Mouse (Mus musculus): ENCODE data around the gene Sema6b. TPM values are rescaled to one million over a fixed set of nuclear protein-coding genes. Genes with fewer than 3 reads are reported as not detected.
"Not testable (repeated sequence)": the region's sequence is repeated elsewhere in the genome, so short reads cannot be mapped to it uniquely, and the experiment has no call there.

The Sema6b gene
- polyA plus RNA-seq, 1 experiment from 2014 or later: 1.2 TPM

DNA sequence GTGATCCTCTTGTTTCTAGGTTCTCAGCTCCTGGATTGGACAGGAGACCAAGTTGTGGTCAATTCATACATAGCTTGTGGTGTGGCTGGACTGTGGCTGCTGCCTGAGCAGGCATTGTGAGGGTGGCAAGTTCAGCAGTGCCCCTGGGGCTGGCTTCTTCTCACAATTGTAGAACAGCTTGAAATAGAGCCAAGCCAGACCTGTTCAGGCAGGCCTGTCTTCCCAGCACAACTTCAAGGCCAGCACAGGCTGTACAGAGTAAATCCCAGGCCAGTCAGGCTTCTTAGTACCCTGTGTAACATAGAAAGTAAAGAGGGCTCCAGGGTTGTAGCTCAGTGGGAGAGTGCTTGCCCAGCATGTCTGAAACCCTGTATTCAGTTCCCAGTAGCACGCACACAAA lies 47.3 kb downstream of the Sema6b start:
- Histone ChIP-seq H3K27me3 (ENCODE audit: low read depth, poor library complexity, severe bottlenecking) (no peaks in the 10 kb centered on the region), H3K4me3 (no peak overlapping the region), H3K9me3 (replicated peaks) (no peaks in the 10 kb centered on the region), H3K4me1 (no peaks in the 10 kb centered on the region), H3K27ac (replicated peaks) (no peak overlapping the region), H3K36me3 (peaks cover 87% of the 10 kb centered on the region)
- WGBS: 91% methylated on average over 1 of the region's 1 CpGs
- no peak for DNase-seq (ENCODE audit: low spot score)

DNA sequence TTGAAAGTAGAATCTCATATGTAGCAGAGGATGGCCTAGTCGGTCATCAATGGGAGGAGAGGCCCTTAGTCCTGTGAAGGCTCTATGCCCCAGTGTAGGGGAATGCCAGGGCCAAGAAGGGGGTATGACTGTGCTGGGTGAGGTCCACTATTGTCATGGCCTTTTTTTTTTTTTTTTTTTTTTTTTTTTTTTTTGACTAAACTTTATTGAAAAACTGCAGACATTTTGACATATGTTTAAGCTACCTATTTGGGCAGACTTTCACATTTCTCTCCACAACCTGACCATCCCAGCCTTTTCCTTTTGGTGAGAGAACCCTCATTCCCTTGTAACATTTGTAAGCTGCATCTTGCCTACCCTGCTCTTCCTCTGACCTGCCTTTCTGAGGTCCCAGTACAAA lies 47.8 kb downstream of the Sema6b start:
- no peak overlapping the region for H3K27ac ChIP-seq (replicated peaks)
- H3K36me3 ChIP-seq: peaks cover 87% of the 10 kb centered on the region
- 93% methylated on average over 1 of the region's 1 CpGs for WGBS

DNA sequence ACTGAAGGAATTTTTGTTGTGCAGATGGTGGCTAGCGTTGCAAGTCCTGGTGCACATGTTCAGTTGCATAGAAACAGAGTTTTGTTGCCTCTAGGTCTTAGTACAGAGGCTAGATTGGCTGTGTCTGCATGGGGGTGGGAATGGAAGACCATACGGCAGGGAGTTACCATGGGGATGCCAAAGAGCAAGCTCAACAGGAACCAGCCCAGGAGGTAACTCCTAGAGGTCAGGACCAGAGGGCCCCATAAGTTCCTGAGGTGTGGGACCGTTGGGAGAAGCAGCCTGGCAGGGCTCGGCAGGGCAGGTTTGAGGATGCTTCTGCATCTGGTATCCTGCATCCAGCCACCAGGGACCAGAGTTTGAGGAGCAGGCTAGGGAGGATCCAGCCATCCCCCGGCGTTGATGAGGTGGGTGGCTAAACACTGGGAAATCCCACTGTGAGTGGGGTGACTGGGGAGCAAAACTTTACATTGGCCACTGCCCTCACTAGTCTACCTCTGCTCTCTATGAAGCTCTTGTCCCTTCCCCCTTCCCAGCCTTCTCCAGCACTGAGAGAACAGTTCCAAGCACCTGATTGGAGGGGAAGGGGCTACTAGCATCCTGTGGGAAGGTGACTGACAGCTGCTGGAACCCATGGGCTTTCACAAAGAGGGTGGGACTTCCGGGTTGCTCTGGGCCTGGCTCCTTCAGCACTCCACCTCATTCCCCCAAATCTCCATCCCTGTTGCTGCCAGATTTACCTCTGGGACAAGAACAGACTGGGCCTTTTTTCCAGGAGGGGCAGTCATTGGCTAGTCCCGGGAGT lies 59.2 kb downstream of the Sema6b start:
- Histone ChIP-seq H3K4me1 (peaks cover 33% of the 10 kb centered on the region), H3K27me3 (ENCODE audit: low read depth, poor library complexity, severe bottlenecking) (no peaks in the 10 kb centered on the region), H3K27ac (replicated peaks) (peak overlapping the region; percentile 89), H3K4me3 (peak overlapping the region; percentile 95), H3K36me3 (peaks cover 39% of the 10 kb centered on the region), H3K9me3 (replicated peaks) (no peaks in the 10 kb centered on the region)
- WGBS: 8% methylated on average over 8 of the region's 8 CpGs
- DNase-seq (ENCODE audit: low spot score): peak; percentile 85

More for the DNA sequence above, 47.8 kb downstream of the Sema6b start:
- no peaks in the 10 kb centered on the region for H3K4me1 ChIP-seq
- no peaks in the 10 kb centered on the region for H3K9me3 ChIP-seq (replicated peaks)
- no peaks in the 10 kb centered on the region for H3K27me3 ChIP-seq (ENCODE audit: low read depth, poor library complexity, severe bottlenecking)
- DNase-seq (ENCODE audit: low spot score): no peak
- no peak overlapping the region for H3K4me3 ChIP-seq

DNA sequence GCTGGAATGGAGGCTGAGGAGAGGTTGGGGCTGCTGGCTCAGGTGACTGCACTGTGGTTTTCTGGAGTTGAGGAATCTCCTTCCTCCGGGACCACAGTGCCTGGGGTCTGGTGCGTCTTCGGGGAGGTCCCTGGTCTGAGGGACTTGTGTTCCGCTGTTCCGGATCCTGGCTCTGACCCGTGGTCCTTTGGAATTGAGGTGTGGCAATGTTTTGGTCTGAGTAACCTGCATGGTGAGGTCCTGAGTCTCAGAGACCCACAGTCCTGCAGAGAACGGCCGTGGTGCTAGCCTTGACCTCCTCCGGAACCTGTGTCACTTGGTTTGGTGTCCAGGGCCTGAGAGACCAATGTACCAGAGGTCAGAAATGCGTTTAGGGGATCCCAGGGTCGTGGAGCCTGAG lies 60.2 kb downstream of the Sema6b start:
- peak overlapping the region; percentile 95 for H3K4me3 ChIP-seq
- peak overlapping the region; percentile 89 for H3K27ac ChIP-seq (replicated peaks)
- H3K9me3 ChIP-seq (replicated peaks): no peaks in the 10 kb centered on the region
- no peak for DNase-seq (ENCODE audit: low spot score)
- peaks cover 28% of the 10 kb centered on the region for H3K36me3 ChIP-seq
- H3K27me3 ChIP-seq (ENCODE audit: low read depth, poor library complexity, severe bottlenecking): no peaks in the 10 kb centered on the region
- 3% methylated on average over 11 of the region's 11 CpGs for WGBS
- H3K4me1 ChIP-seq: peaks cover 41% of the 10 kb centered on the region

DNA sequence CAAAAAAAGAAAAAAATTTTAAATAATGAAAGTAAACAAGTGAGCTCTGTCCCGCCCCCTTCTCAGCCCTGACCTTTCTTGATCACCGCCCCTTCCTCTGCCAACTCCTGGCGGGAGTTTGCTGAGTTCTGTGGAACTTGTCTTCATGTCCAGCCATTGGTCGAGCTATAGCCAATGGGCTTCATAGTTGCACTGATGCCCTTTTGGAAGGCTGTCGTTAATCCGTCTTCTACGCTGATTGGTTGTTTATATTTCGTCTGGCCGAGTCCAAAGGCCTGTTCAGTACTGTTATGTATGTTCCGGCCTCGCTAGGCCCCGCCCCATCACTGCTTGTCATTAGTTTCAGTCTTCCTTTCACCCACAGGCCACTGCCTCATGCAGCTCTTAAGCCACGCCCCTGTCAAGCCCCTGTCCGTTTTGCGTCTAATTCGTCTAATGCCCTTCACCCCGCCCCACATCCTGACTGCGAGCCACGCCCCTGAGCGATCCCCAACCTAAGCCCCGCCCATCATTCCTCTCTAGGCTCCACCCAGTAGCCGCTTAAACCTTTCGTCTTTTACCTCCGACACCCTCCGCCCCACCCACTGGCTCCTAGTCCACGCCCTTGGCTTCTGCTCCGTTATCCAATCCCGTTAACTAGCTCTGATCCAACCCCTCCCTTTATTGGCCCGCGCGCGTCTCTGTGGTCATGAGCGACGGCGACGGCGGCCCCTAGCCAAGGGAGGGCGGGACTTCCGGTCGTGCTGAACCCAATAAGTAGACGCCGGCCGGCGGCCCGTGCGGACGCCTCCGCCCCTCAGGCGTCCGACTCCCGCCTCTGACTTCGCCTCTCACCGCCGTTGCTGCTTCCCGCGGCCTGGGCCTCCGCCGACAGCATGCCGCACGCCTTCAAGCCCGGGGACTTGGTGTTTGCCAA lies 61.0 kb downstream of the Sema6b start, which contains the start of gene Hdgfl2:
TSS of gene Hdgfl2 (plus strand) at position 755 of the 916 bp plus-strand sequence.
- under 1% methylated on average over 61 of the region's 61 CpGs for WGBS

DNA sequence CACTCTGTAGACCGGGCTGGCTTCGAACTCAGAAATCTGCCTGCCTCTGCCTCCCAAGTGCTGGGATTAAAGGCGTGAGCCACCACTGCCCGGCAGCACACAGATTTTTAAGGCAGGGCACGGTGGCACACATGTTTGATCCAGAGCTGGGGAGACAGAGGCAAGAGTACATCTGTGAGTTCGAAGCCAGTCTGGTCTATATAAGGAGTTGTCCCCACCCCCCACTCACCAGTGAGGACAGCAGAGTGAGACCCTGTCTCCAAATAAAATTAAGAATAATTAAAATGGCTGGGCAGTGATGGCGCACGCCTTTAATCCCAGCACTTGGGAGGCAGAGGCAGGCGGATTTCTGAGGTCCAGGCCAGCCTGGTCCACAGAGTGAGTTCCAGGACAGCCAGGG lies 61.8 kb downstream of the Sema6b start:
- H3K9me3 ChIP-seq (replicated peaks); H3K27me3 ChIP-seq (ENCODE audit: low read depth, poor library complexity, severe bottlenecking); DNase-seq (ENCODE audit: low spot score): not testable (repeated sequence)
- Histone ChIP-seq H3K4me1 (peaks cover 54% of the 10 kb centered on the region), H3K36me3 (peaks cover 16% of the 10 kb centered on the region), H3K27ac (replicated peaks) (peak overlapping the region; percentile 68), H3K4me3 (peak overlapping the region; percentile 95)
- 65% methylated on average over 9 of the region's 9 CpGs for WGBS

More for the DNA sequence above, 61.0 kb downstream of the Sema6b start, which contains the start of gene Hdgfl2:
- no peaks in the 10 kb centered on the region for H3K9me3 ChIP-seq (replicated peaks)
- H3K27ac ChIP-seq (replicated peaks): peak within 1 kb of the TSS; percentile 89
- H3K27me3 ChIP-seq (ENCODE audit: low read depth, poor library complexity, severe bottlenecking): no peaks in the 10 kb centered on the region
- peak within 1 kb of the TSS; percentile 95 for H3K4me3 ChIP-seq
- peaks cover 47% of the 10 kb centered on the region for H3K4me1 ChIP-seq
- H3K36me3 ChIP-seq: peaks cover 20% of the 10 kb centered on the region
- DNase-seq (ENCODE audit: low spot score): peak; percentile 100

DNA sequence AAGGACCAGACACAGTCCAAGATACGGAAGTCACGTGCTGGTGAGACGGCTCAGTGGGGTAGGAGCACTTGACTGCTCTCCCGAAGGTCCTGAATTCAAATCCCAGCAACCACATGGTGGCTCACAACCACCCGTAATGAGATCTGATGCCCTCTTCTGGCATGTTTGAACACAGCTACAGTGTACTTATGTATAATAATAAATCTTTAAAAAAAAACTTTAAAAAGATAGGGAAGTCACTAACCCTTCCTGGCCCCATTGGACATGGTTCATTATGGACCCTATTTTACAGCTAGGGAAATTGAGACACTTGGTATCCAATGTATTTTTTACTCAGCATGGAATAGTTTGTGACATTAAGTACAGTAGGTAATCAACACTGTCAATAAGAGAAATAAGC lies 62.6 kb downstream of the Sema6b start:
- no peak for DNase-seq (ENCODE audit: low spot score)
- WGBS: 93% methylated on average over 5 of the region's 5 CpGs

DNA sequence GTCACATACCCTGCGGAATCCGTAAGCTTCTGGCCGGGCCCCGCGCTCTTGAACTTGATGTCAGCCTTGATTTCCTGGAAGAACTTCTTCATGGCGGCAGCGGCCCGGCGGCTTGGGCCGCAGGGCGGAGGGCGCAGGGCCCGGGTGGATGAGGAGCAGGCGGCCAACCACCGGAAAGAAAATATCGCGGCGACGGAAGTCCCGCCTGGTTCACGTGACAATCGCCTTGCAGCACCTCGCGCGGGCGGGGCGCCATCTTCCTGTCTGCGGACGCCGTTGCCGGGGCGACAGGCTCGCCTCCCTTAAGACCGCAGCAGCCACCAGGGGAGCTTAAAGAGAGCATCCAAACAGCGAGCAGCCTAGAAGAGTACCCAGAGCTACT lies 65.3 kb downstream of the Sema6b start, which contains the start of gene Ubxn6:
TSS of gene Ubxn6 (minus strand) at position 202 of the 382 bp plus-strand sequence.
- H3K4me1 ChIP-seq: peaks cover 27% of the 10 kb centered on the region
- under 1% methylated on average over 35 of the region's 35 CpGs for WGBS

More for the DNA sequence above, 62.6 kb downstream of the Sema6b start:
- Histone ChIP-seq H3K4me1 (peaks cover 54% of the 10 kb centered on the region), H3K27ac (replicated peaks) (no peak overlapping the region), H3K9me3 (replicated peaks) (no peaks in the 10 kb centered on the region), H3K27me3 (ENCODE audit: low read depth, poor library complexity, severe bottlenecking) (no peaks in the 10 kb centered on the region), H3K4me3 (no peak overlapping the region), H3K36me3 (peaks cover 16% of the 10 kb centered on the region)

DNA sequence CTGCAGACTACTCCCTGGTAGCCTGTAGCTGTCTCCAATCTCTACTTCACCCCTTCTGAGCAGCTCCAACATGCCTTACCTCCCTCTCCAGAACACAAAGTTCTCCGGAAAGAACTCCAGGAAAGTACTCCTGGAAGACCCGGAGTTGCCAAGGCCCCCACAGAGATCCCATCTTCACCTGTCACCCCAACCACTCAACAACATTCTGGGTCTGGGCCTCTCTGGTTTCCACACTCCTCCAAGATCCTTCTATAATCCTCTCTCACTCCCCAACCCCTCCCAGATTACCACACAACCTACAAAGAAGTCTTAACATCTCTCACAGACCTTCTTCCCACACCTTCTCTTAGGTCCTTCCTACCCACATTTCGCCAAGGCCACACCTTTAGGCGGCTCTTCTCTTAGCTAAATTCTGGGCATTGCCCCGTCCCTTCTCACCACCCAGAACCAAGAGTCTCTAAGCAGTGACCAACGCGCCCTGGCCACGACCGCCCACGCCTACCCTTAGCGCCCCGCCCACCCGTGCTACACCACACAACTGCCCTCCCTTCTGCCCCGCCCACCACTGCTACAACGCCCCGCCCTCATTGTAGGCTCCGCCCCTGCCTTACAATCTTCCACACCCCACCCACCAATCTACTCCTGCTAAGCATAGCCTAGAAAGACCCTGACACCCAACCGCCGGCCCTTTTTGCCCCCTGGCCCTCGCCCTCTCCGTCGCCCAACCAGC lies 65.9 kb downstream of the Sema6b start:
- 8% methylated on average over 22 of the region's 22 CpGs for WGBS
- peak overlapping the region; percentile 89 for H3K27ac ChIP-seq (replicated peaks)
- H3K9me3 ChIP-seq (replicated peaks): no peaks in the 10 kb centered on the region
- H3K27me3 ChIP-seq (ENCODE audit: low read depth, poor library complexity, severe bottlenecking): no peaks in the 10 kb centered on the region
- peak; percentile 87 for DNase-seq (ENCODE audit: low spot score)
- H3K36me3 ChIP-seq: peaks cover 41% of the 10 kb centered on the region
- H3K4me1 ChIP-seq: peaks cover 27% of the 10 kb centered on the region
- peak overlapping the region; percentile 68 for H3K4me3 ChIP-seq

More for the DNA sequence above, 65.3 kb downstream of the Sema6b start, which contains the start of gene Ubxn6:
- Histone ChIP-seq H3K27ac (replicated peaks) (peak within 1 kb of the TSS; percentile 89), H3K9me3 (replicated peaks) (no peaks in the 10 kb centered on the region), H3K27me3 (ENCODE audit: low read depth, poor library complexity, severe bottlenecking) (no peaks in the 10 kb centered on the region), H3K4me3 (peak within 1 kb of the TSS; percentile 68), H3K36me3 (peaks cover 36% of the 10 kb centered on the region)
- peak; percentile 98 for DNase-seq (ENCODE audit: low spot score)

Small RNA genes within 50 kb of the gene (microRNA-seq; reads per million reads assigned to microRNA genes)
- not detected for gene Gm44397

Other genes starting within 250 kb of the Sema6b start
- 12.9 and 14.8 TPM in 2 replicates for gene Zfp959, start 248.2 kb downstream of the Sema6b start, polyA plus RNA-seq (2016; fragmentation: Nextera tagmentation; extraction: Ambion mirVana)
- gene Zfp119b, start 190.8 kb downstream of the Sema6b start, polyA plus RNA-seq (2016; fragmentation: Nextera tagmentation; extraction: Ambion mirVana): 5.4 and 5.8 TPM in 2 replicates
- gene Ebi3, start 187.7 kb downstream of the Sema6b start, polyA plus RNA-seq (2016; fragmentation: Nextera tagmentation; extraction: Ambion mirVana): 2.1 and 2.3 TPM in 2 replicates
- 31.0 and 34.0 TPM in 2 replicates for gene Yju2, start 181.2 kb downstream of the Sema6b start, polyA plus RNA-seq (2016; fragmentation: Nextera tagmentation; extraction: Ambion mirVana)
- gene Shd, start 169.9 kb downstream of the Sema6b start, polyA plus RNA-seq (2016; fragmentation: Nextera tagmentation; extraction: Ambion mirVana): 68.4 and 103 TPM in 2 replicates
- gene Fsd1, start 153.8 kb downstream of the Sema6b start, polyA plus RNA-seq (2016; fragmentation: Nextera tagmentation; extraction: Ambion mirVana): 78.4 and 95.0 TPM in 2 replicates
- gene Stap2, start 134.8 kb downstream of the Sema6b start, polyA plus RNA-seq (2016; fragmentation: Nextera tagmentation; extraction: Ambion mirVana): 5.2 and 5.5 TPM in 2 replicates
- 131 and 160 TPM in 2 replicates for gene Mpnd, start 134.6 kb downstream of the Sema6b start, polyA plus RNA-seq (2016; fragmentation: Nextera tagmentation; extraction: Ambion mirVana)
- gene Sh3gl1, start 103.7 kb downstream of the Sema6b start, polyA plus RNA-seq (2016; fragmentation: Nextera tagmentation; extraction: Ambion mirVana): 161 and 162 TPM in 2 replicates
- gene Chaf1a, start 99.9 kb downstream of the Sema6b start, polyA plus RNA-seq (2016; fragmentation: Nextera tagmentation; extraction: Ambion mirVana): 45.4 and 49.3 TPM in 2 replicates
- 35.7 and 41.2 TPM in 2 replicates for gene Ubxn6, start 65.3 kb downstream of the Sema6b start, polyA plus RNA-seq (2016; fragmentation: Nextera tagmentation; extraction: Ambion mirVana)
- gene Hdgfl2, start 60.7 kb downstream of the Sema6b start, polyA plus RNA-seq (2016; fragmentation: Nextera tagmentation; extraction: Ambion mirVana): 188 and 191 TPM in 2 replicates
- gene Plin4, start 30.5 kb downstream of the Sema6b start, polyA plus RNA-seq (2016; fragmentation: Nextera tagmentation; extraction: Ambion mirVana): 0.04 and 0.11 TPM in 2 replicates
- gene Plin5, start 22.7 kb downstream of the Sema6b start, polyA plus RNA-seq (2016; fragmentation: Nextera tagmentation; extraction: Ambion mirVana): 0.11 and 0.21 TPM in 2 replicates
- not detected in 2 replicates for gene Lrg1, start 18.3 kb downstream of the Sema6b start, polyA plus RNA-seq (2016; fragmentation: Nextera tagmentation; extraction: Ambion mirVana)
- gene Tnfaip8l1, start 22.1 kb upstream of the Sema6b start, polyA plus RNA-seq (2016; fragmentation: Nextera tagmentation; extraction: Ambion mirVana): 7.2 and 8.4 TPM in 2 replicates
- 77.0 and 78.4 TPM in 2 replicates for gene Mydgf, start 43.6 kb upstream of the Sema6b start, polyA plus RNA-seq (2016; fragmentation: Nextera tagmentation; extraction: Ambion mirVana)
- gene Dpp9, start 78.6 kb upstream of the Sema6b start, polyA plus RNA-seq (2016; fragmentation: Nextera tagmentation; extraction: Ambion mirVana): 45.6 and 46.9 TPM in 2 replicates
- gene Fem1a, start 116.5 kb upstream of the Sema6b start, polyA plus RNA-seq (2016; fragmentation: Nextera tagmentation; extraction: Ambion mirVana): 11.7 and 15.1 TPM in 2 replicates
- 2.4 and 3.1 TPM in 2 replicates for gene Ticam1, start 136.4 kb upstream of the Sema6b start, polyA plus RNA-seq (2016; fragmentation: Nextera tagmentation; extraction: Ambion mirVana)
- 59.5 and 70.0 TPM in 2 replicates for gene Plin3, start 152.5 kb upstream of the Sema6b start, polyA plus RNA-seq (2016; fragmentation: Nextera tagmentation; extraction: Ambion mirVana)
- not detected in 2 replicates for gene Arrdc5, start 159.9 kb upstream of the Sema6b start, polyA plus RNA-seq (2016; fragmentation: Nextera tagmentation; extraction: Ambion mirVana)
- gene Uhrf1, start 163.0 kb upstream of the Sema6b start, polyA plus RNA-seq (2016; fragmentation: Nextera tagmentation; extraction: Ambion mirVana): 291 and 321 TPM in 2 replicates
- 45.2 and 56.1 TPM in 2 replicates for gene Kdm4b, start 185.7 kb upstream of the Sema6b start, polyA plus RNA-seq (2016; fragmentation: Nextera tagmentation; extraction: Ambion mirVana)

Measured in midbrain, embryonic 10.5 days (tissue).